Mouse (Mus musculus): ENCODE data around the gene Cog4.

Gene Cog4

GRCm38 (mm10) chr8:110846405-110847170 lies at the start of gene Cog4, which contains the start of gene Sf3b3:
Gene Cog4 (plus strand): TSS chr8:110846600.
Gene Sf3b3 (minus strand): TSS chr8:110846787.
- peak; percentile 84 for DNase-seq (ENCODE audit: low read depth, low spot score)

GRCm38 (mm10) chr8:110797086-110797485 lies 49.3 kb upstream of the Cog4 start:
- DNase-seq (ENCODE audit: low read depth, low spot score) = no peak

- no peak for DNase-seq (ENCODE audit: low read depth, low spot score)
These were observed 43.4 kb upstream of the Cog4 start for GRCm38 (mm10) chr8:110802988-110803387.

- DNase-seq (ENCODE audit: low read depth, low spot score) = no peak
These were observed 42.5 kb upstream of the Cog4 start for GRCm38 (mm10) chr8:110803856-110804255.

GRCm38 (mm10) chr8:110804825-110805514 lies 41.4 kb upstream of the Cog4 start:
- DNase-seq (ENCODE audit: low read depth, low spot score) = no peak

GRCm38 (mm10) chr8:110805669-110806068 lies 40.7 kb upstream of the Cog4 start, which contains the start of gene Il34:
Gene Il34 (minus strand): TSS chr8:110805924.
- DNase-seq (ENCODE audit: low read depth, low spot score) = no peak

GRCm38 (mm10) chr8:110806146-110806545 lies 40.3 kb upstream of the Cog4 start:
- no peak for DNase-seq (ENCODE audit: low read depth, low spot score)

- no peak for DNase-seq (ENCODE audit: low read depth, low spot score)
These were observed 37.6 kb upstream of the Cog4 start for GRCm38 (mm10) chr8:110808495-110809472.

- no peak for DNase-seq (ENCODE audit: low read depth, low spot score)
These were observed 36.6 kb upstream of the Cog4 start for GRCm38 (mm10) chr8:110809831-110810230.

GRCm38 (mm10) chr8:110810481-110811065 lies 35.8 kb upstream of the Cog4 start:
- no peak for DNase-seq (ENCODE audit: low read depth, low spot score)

GRCm38 (mm10) chr8:110811116-110811515 lies 35.3 kb upstream of the Cog4 start:
- DNase-seq (ENCODE audit: low read depth, low spot score) = no peak

- no peak for DNase-seq (ENCODE audit: low read depth, low spot score)
These were observed 34.6 kb upstream of the Cog4 start for GRCm38 (mm10) chr8:110811793-110812192.

- no peak for DNase-seq (ENCODE audit: low read depth, low spot score)
These were observed 33.9 kb upstream of the Cog4 start for GRCm38 (mm10) chr8:110812349-110813080.

GRCm38 (mm10) chr8:110813081-110813812 lies 33.2 kb upstream of the Cog4 start:
- no peak for DNase-seq (ENCODE audit: low read depth, low spot score)

- no peak for DNase-seq (ENCODE audit: low read depth, low spot score)
These were observed 31.1 kb upstream of the Cog4 start for GRCm38 (mm10) chr8:110815308-110815707.

GRCm38 (mm10) chr8:110816990-110817389 lies 29.4 kb upstream of the Cog4 start:
- no peak for DNase-seq (ENCODE audit: low read depth, low spot score)

GRCm38 (mm10) chr8:110818593-110818992 lies 27.8 kb upstream of the Cog4 start:
- DNase-seq (ENCODE audit: low read depth, low spot score) = no peak

- no peak for DNase-seq (ENCODE audit: low read depth, low spot score)
These were observed 26.1 kb upstream of the Cog4 start for GRCm38 (mm10) chr8:110820257-110820656.

- DNase-seq (ENCODE audit: low read depth, low spot score) = no peak
These were observed 24.4 kb upstream of the Cog4 start for GRCm38 (mm10) chr8:110821960-110822359.

- no peak for DNase-seq (ENCODE audit: low read depth, low spot score)
These were observed 21.5 kb upstream of the Cog4 start for GRCm38 (mm10) chr8:110824861-110825260.

All from c-Kit-negative CD71-positive TER-119-positive erythroid progenitor cells, embryonic 14.5 days (primary cell).